27 mouse cellular contexts compared by ENCODE assay signal in genomic region chr5:138840981-138841380, GRCm38 (mm10). TPM values are rescaled to one million over a fixed set of nuclear protein-coding genes. Genes with fewer than 3 reads are reported as not detected.
DNase-seq lines count a peak whose midpoint lies in the region; ATAC-seq lines count a peak whose summit lies in the region.
"Had no signal": no experiment of that assay in that cellular context is flagged by ENCODE, and none has a peak within 500 bp of the region (broad histone marks: within the 10 kb centered on the region; RNA-seq: fewer than 3 reads in every experiment).

No protein-coding gene starts in this region.

- 92% methylated on average over 4 of the region's 4 CpGs for WGBS in kidney, embryonic 16.5 days
- WGBS in kidney, embryonic 14.5 days, result 90% methylated on average over 4 of the region's 4 CpGs

- H3K4me2 ChIP-seq in kidney, embryonic 16.5 days (replicated peaks; ENCODE audit: low read depth, low read length), result no peak overlapping the region
- H3K4me2 ChIP-seq in kidney, embryonic 14.5 days (replicated peaks; ENCODE audit: low read depth, low read length), result no peak overlapping the region
- H3K4me2 ChIP-seq: embryonic facial prominence, embryonic 12.5 days; forebrain, embryonic 13.5 days; forebrain, embryonic 15.5 days had no signal

- H3K27ac ChIP-seq in kidney, embryonic 16.5 days (ENCODE audit: low read length), result no peak overlapping the region
- no peak overlapping the region for H3K27ac ChIP-seq in kidney, embryonic 14.5 days (ENCODE audit: low read depth, low read length)
- H3K27ac ChIP-seq: embryonic facial prominence, embryonic 10.5 days; embryonic facial prominence, embryonic 12.5 days; forebrain, embryonic 13.5 days; forebrain, embryonic 15.5 days had no signal

- H3K9me3 ChIP-seq in kidney, embryonic 16.5 days (ENCODE audit: low read length), result peaks cover 8% of the 10 kb centered on the region; the same call in 1 of the 2 replicates
- H3K9me3 ChIP-seq in kidney, embryonic 14.5 days (ENCODE audit: control insufficient read depth, low read length), result no peaks in the 10 kb centered on the region
- H3K9me3 ChIP-seq: embryonic facial prominence, embryonic 10.5 days; embryonic facial prominence, embryonic 12.5 days; forebrain, embryonic 13.5 days; forebrain, embryonic 15.5 days had no signal

- H3K4me3 ChIP-seq in kidney, embryonic 16.5 days (ENCODE audit: low read length), result no peak overlapping the region
- no peak overlapping the region for H3K4me3 ChIP-seq in kidney, embryonic 14.5 days (ENCODE audit: low read length)
- H3K4me3 ChIP-seq: embryonic facial prominence, embryonic 10.5 days; embryonic facial prominence, embryonic 12.5 days; forebrain, embryonic 13.5 days; forebrain, embryonic 15.5 days had no signal

- no peaks in the 10 kb centered on the region for H3K36me3 ChIP-seq in kidney, embryonic 16.5 days (ENCODE audit: insufficient read depth, low read length)
- no peaks in the 10 kb centered on the region for H3K36me3 ChIP-seq in kidney, embryonic 14.5 days (ENCODE audit: control insufficient read depth, insufficient read depth, low read length)
- H3K36me3 ChIP-seq: embryonic facial prominence, embryonic 10.5 days; embryonic facial prominence, embryonic 12.5 days; forebrain, embryonic 15.5 days; G1E had no signal

- no peak for ATAC-seq in kidney, embryonic 16.5 days (ENCODE audit: low FRiP score, low TSS enrichment)
- ATAC-seq in kidney, embryonic 14.5 days (ENCODE audit: low FRiP score, low TSS enrichment), result no peak
- ATAC-seq: activated CD4-positive, CD25-positive, alpha-beta regulatory T cell, adult 4 months; CD4-positive, CD25-positive, alpha-beta regulatory T cell, adult 4 months; forebrain, embryonic 13.5 days; forebrain, embryonic 15.5 days; Patski had no signal

- no peaks in the 10 kb centered on the region for H3K4me1 ChIP-seq in kidney, embryonic 16.5 days (ENCODE audit: insufficient read depth, low read length)
- no peaks in the 10 kb centered on the region for H3K4me1 ChIP-seq in kidney, embryonic 14.5 days (ENCODE audit: control insufficient read depth, insufficient read depth, low read length)
- H3K4me1 ChIP-seq: embryonic facial prominence, embryonic 12.5 days; forebrain, embryonic 13.5 days; forebrain, embryonic 15.5 days had no signal

- H3K9ac ChIP-seq in kidney, embryonic 16.5 days (replicated peaks; ENCODE audit: low read length), result no peak overlapping the region
- no peak overlapping the region for H3K9ac ChIP-seq in kidney, embryonic 14.5 days (ENCODE audit: low read depth, low read length)
- H3K9ac ChIP-seq: embryonic facial prominence, embryonic 12.5 days; forebrain, embryonic 13.5 days; forebrain, embryonic 15.5 days had no signal

- H3K27me3 ChIP-seq in kidney, embryonic 16.5 days (ENCODE audit: insufficient read depth, low read length), result no peaks in the 10 kb centered on the region
- H3K27me3 ChIP-seq in kidney, embryonic 14.5 days (ENCODE audit: control insufficient read depth, insufficient read depth, low read length), result no peaks in the 10 kb centered on the region
- H3K27me3 ChIP-seq: CH12.LX; embryonic facial prominence, embryonic 12.5 days; forebrain, embryonic 13.5 days; forebrain, embryonic 15.5 days; Patski had no signal

- DNase-seq in kidney, adult 11 months, result peak; percentile 18
- no peak for DNase-seq in kidney, adult 18-20 months
- peak; percentile 40 for DNase-seq in kidney, adult 9 months
- peak; percentile 43 to 68 for DNase-seq in kidney, postnatal 36 days
- DNase-seq: adrenal gland, adult 8-10 months; adrenal gland, postnatal 14 days; adrenal gland, postnatal 36 days; B cell, adult 2 months; cerebellum, adult 11-12 months; cerebellum, adult 2 months; cerebellum, adult 9-10 months; cerebellum, postnatal 10 days; cerebellum, postnatal 25 days had no signal

RNA-seq across cellular contexts. Expression of gene Gm5294, which starts 21.1 kb away (rescaled TPM):
- polyA plus RNA-seq in kidney, embryonic 16.5 days (2015; fragmentation: Nextera tagmentation; extraction: Ambion mirVana), result not detected in 2 replicates
- polyA plus RNA-seq in kidney, embryonic 14.5 days (2014; fragmentation: Nextera tagmentation; extraction: Ambion mirVana), result not detected in 2 replicates
- polyA plus RNA-seq: activated CD4-positive, CD25-positive, alpha-beta regulatory T cell, adult 4 months; CD4-positive, CD25-positive, alpha-beta regulatory T cell, adult 4 months; cerebellum, adult 2 months; cortical plate, adult 2 months; embryonic facial prominence, embryonic 10.5 days; embryonic facial prominence, embryonic 14.5 days; forebrain, embryonic 11.5 days; forebrain, embryonic 13.5 days; forebrain, embryonic 15.5 days; G1E; Patski had no signal
